Mouse (Mus musculus) kidney, embryonic 15.5 days (tissue): ENCODE data around the gene Hdac5. TPM values are rescaled to one million over a fixed set of nuclear protein-coding genes. Genes with fewer than 3 reads are reported as not detected.

Source experiments
- ATAC-seq: fragments of 200-750 bp; cut with Nextera tagmentation; replicated peaks from 2 replicates; pipeline ENCODE4 v1.8.0; 2017; ENCODE audit warnings: moderate TSS enrichment; ENCODE audit not compliant: low FRiP score
- H3K27ac ChIP-seq: fragments of 300-500 bp; sonication (generic); 2 replicates; pipeline ENCODE4 v1.5.1; 2015; ENCODE audit warnings: mild to moderate bottlenecking, inconsistent platforms
- H3K27me3 ChIP-seq: fragments of 300-500 bp; sonication (generic); 2 replicates; pipeline ENCODE4 v1.6.1; 2015; ENCODE audit warnings: inconsistent platforms
- H3K36me3 ChIP-seq: fragments of 300-500 bp; sonication (generic); 2 replicates; pipeline ENCODE4 v1.6.1; 2015; ENCODE audit warnings: inconsistent platforms
- H3K4me1 ChIP-seq: fragments of 300-500 bp; sonication (generic); 2 replicates; pipeline ENCODE4 v1.6.1; 2015; ENCODE audit warnings: inconsistent platforms
- H3K4me2 ChIP-seq: fragments of 300-500 bp; sonication (generic); 2 replicates; pipeline ENCODE4 v1.6.1; 2015; ENCODE audit warnings: moderate library complexity, mild to moderate bottlenecking, inconsistent platforms
- H3K4me3 ChIP-seq: fragments of 300-500 bp; sonication (generic); replicated peaks from 2 replicates; pipeline ENCODE4 v1.5.1; 2015; ENCODE audit warnings: mild to moderate bottlenecking, inconsistent platforms
- H3K9ac ChIP-seq: fragments of 300-500 bp; sonication (generic); 2 replicates; pipeline ENCODE4 v1.6.1; 2015; ENCODE audit warnings: mild to moderate bottlenecking, inconsistent platforms
- H3K9me3 ChIP-seq: fragments of 300-500 bp; sonication (generic); replicated peaks from 2 replicates; pipeline ENCODE4 v1.6.1; 2016; ENCODE audit warnings: inconsistent platforms
- WGBS: fragments of 180-500 bp; shearing (Covaris S2); methylation state at CpG from one replicate; pipeline ENCODE4 v1.1.7; 2015; ENCODE audit warnings: mixed read lengths; 5-methylcytosine and 5-hydroxymethylcytosine counted together
- polyA plus RNA-seq: library from polyadenylated mRNA; unstranded; fragments of >200 nt; fragmentation: Nextera tagmentation; extraction: Ambion mirVana; gene quantifications from 2 replicates; pipeline ENCODE4 v1.2.1, GENCODE M21; 2015

The Hdac5 gene
- polyA plus RNA-seq, 1 experiment from 2014 or later = 48.4 TPM

DNA sequence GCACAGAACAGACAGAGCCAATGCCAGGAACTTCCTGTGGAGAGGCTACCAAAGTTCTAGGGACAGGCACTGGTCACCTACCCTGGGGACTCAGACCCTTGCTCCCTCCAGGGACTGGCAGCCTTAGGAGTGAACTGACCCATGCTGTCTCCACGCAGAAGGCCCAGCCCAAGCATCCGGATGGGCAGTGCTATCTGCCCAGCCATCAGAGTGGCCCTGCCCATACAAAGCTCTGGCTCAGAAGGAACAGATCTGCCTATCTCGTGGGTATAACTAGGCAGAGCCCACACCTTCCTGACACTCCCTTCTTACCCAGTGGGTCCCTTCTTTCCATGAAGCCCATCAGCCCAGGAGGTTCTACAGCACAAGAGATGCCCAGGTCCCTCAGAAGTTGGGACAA is 19.8 kb downstream of the Hdac5 start:
- Histone ChIP-seq H3K27me3 (0 out of 2 replicates have a peak, but pooled peaks cover 3% of the 10 kb centered on the region), H3K9ac (no peak overlapping the region), H3K36me3 (peaks cover 21% of the 10 kb centered on the region), H3K9me3 (no peaks in the 10 kb centered on the region), H3K27ac (no peak overlapping the region), H3K4me2 (no peak overlapping the region), H3K4me1 (peaks cover 74% of the 10 kb centered on the region), H3K4me3 (no peak overlapping the region)
- ATAC-seq = no peak
- 67% methylated on average over 3 of the region's 3 CpGs for WGBS

DNA sequence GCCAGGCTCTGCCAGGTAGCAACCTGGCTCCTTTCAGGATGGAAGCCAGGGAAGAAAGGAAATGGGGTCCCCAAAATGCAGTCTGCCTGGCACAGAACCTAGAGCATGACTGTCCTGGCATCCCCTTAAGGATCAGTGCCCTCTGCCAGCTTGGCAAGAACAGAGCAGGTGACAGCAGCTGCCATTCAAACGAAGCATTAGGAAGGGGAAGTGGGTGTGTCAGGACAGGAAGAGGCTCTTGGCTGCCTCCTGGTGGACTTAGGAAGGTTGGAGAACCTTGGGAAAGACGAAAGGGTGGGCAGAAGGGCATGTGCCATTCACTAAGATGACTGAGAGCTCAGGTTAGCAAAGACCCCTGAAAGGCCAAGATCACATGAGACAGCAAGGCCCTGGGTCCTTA is 20.2 kb downstream of the Hdac5 start:
- peaks cover 70% of the 10 kb centered on the region for H3K4me1 ChIP-seq
- no peak overlapping the region for H3K4me3 ChIP-seq
- H3K9ac ChIP-seq = no peak overlapping the region; the same call in 1 of the 2 replicates
- H3K4me2 ChIP-seq = no peak overlapping the region
- ATAC-seq = no peak
- peaks cover 26% of the 10 kb centered on the region for H3K36me3 ChIP-seq
- H3K27me3 ChIP-seq = 0 out of 2 replicates have a peak, but pooled peaks cover 3% of the 10 kb centered on the region
- 25% methylated on average over 2 of the region's 2 CpGs for WGBS
- no peaks in the 10 kb centered on the region for H3K9me3 ChIP-seq
- H3K27ac ChIP-seq = no peak overlapping the region

DNA sequence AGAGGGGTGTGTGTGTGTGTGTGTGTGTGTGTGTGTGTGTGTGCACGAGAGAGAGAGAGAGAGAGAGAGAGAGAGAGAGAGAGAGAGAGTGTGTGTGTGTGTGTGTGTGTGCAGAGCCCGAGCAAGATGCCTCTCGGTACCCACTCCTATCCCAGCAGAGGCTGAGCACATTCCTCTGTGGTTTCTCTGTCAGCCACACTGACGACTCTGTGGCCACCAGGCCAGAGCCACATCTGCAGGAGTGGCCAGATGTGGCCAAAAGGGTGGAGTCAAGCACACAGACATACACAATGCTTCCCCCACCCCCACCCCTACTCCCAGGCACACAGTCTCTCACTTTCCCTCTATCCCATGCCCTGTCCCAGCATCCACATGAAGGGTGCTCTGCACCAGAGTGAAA is 21.1 kb downstream of the Hdac5 start:
- 0 out of 2 replicates have a peak, but pooled peaks cover 3% of the 10 kb centered on the region for H3K27me3 ChIP-seq
- WGBS = 49% methylated on average over 4 of the region's 4 CpGs
- H3K4me2 ChIP-seq = no peak overlapping the region
- ATAC-seq = no peak
- no peaks in the 10 kb centered on the region for H3K9me3 ChIP-seq
- no peak overlapping the region for H3K9ac ChIP-seq
- H3K4me3 ChIP-seq = no peak overlapping the region
- H3K27ac ChIP-seq = peak overlapping the region; percentile 67; the same call in 1 of the 2 replicates
- peaks cover 61% of the 10 kb centered on the region for H3K4me1 ChIP-seq
- H3K36me3 ChIP-seq = peaks cover 35% of the 10 kb centered on the region

GRCm38 (mm10) chr11:102207825-102208777 is 21.9 kb downstream of the Hdac5 start:
- 48% methylated on average over 11 of the region's 11 CpGs for WGBS
- Histone ChIP-seq H3K9me3 (no peaks in the 10 kb centered on the region), H3K9ac (0 out of 2 replicates have a peak overlapping the region, but pooled peaks have one; percentile 1), H3K4me2 (peak overlapping the region; percentile 36; the same call in 1 of the 2 replicates), H3K4me3 (no peak overlapping the region), H3K27ac (peak overlapping the region; percentile 67; the same call in 1 of the 2 replicates), H3K27me3 (0 out of 2 replicates have a peak, but pooled peaks cover 3% of the 10 kb centered on the region), H3K36me3 (peaks cover 41% of the 10 kb centered on the region), H3K4me1 (peaks cover 54% of the 10 kb centered on the region)
- ATAC-seq = peak; percentile 15; the same call in 1 of the 2 replicates

GRCm38 (mm10) chr11:102206481-102206880 is 23.5 kb downstream of the Hdac5 start:
- H3K27me3 ChIP-seq = 0 out of 2 replicates have a peak, but pooled peaks cover 3% of the 10 kb centered on the region
- 69% methylated on average over 30 of the region's 30 CpGs for WGBS
- H3K27ac ChIP-seq = no peak overlapping the region
- H3K36me3 ChIP-seq = peaks cover 56% of the 10 kb centered on the region
- no peak for ATAC-seq
- no peak overlapping the region for H3K4me2 ChIP-seq
- peaks cover 47% of the 10 kb centered on the region for H3K4me1 ChIP-seq
- no peaks in the 10 kb centered on the region for H3K9me3 ChIP-seq
- no peak overlapping the region for H3K9ac ChIP-seq
- H3K4me3 ChIP-seq = no peak overlapping the region

DNA sequence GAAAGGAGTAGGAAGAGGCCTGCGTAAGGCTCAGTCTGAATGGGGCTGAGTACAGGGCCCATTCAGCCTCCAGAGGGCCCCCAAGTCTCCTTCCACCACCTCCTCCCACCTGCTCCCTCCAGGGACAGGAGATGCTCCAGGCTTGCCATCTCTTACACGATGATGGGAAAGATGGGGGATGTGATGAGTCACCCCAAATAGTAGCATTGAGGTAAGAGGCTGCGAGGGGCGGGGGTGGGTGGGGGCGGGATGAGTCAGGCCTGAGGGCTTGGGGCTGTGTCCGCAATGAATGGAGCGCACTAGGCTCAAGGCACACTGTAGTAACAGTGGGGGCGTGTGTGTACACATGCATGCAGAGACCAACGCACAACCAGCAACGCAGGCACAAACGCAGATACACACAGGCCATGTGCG is 28.6 kb downstream of the Hdac5 start:
- no peak overlapping the region for H3K9ac ChIP-seq
- 0 out of 2 replicates have a peak, but pooled peaks cover 3% of the 10 kb centered on the region for H3K27me3 ChIP-seq
- H3K4me3 ChIP-seq = no peak overlapping the region
- peaks cover 98% of the 10 kb centered on the region for H3K36me3 ChIP-seq
- WGBS = 81% methylated on average over 12 of the region's 12 CpGs
- H3K9me3 ChIP-seq = no peaks in the 10 kb centered on the region
- ATAC-seq = peak; percentile 27; the same call in 1 of the 2 replicates
- H3K4me2 ChIP-seq = no peak overlapping the region
- no peak overlapping the region for H3K27ac ChIP-seq
- peaks cover 18% of the 10 kb centered on the region for H3K4me1 ChIP-seq

GRCm38 (mm10) chr11:102199856-102200255 is 30.1 kb downstream of the Hdac5 start:
- Histone ChIP-seq H3K9me3 (no peaks in the 10 kb centered on the region), H3K4me2 (no peak overlapping the region), H3K4me3 (no peak overlapping the region), H3K27ac (no peak overlapping the region), H3K27me3 (no peaks in the 10 kb centered on the region), H3K4me1 (peaks cover 16% of the 10 kb centered on the region), H3K36me3 (peaks cover 98% of the 10 kb centered on the region), H3K9ac (no peak overlapping the region)
- WGBS = 39% methylated on average over 9 of the region's 9 CpGs
- 0 out of 2 replicates have a peak, but pooled peaks have one; percentile 3 for ATAC-seq

DNA sequence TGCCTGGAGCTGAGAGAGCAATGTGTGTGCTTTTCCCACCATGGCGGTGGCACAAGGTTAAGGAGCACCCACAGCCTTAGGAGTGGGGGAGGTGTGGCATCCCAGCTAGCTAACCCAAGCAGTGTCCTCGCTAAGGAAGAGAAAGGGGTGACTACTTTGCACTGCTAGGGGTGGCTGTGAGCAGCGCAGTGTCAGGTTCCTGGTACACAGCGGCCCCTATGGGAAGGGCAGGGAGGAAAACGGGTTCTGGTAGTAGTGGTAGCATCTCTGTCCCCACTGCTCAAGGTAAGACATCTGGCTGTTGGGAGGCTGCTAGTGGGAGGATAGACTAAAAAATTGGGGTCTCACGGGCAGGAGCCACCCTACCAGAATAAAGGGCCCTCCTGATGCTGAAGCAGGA is 31.7 kb downstream of the Hdac5 start:
- peaks cover 16% of the 10 kb centered on the region for H3K4me1 ChIP-seq
- no peaks in the 10 kb centered on the region for H3K27me3 ChIP-seq
- no peak overlapping the region for H3K4me2 ChIP-seq
- no peaks in the 10 kb centered on the region for H3K9me3 ChIP-seq
- no peak overlapping the region for H3K4me3 ChIP-seq
- WGBS = 69% methylated on average over 6 of the region's 6 CpGs
- no peak for ATAC-seq
- H3K27ac ChIP-seq = no peak overlapping the region
- peaks cover 98% of the 10 kb centered on the region for H3K36me3 ChIP-seq
- no peak overlapping the region for H3K9ac ChIP-seq

DNA sequence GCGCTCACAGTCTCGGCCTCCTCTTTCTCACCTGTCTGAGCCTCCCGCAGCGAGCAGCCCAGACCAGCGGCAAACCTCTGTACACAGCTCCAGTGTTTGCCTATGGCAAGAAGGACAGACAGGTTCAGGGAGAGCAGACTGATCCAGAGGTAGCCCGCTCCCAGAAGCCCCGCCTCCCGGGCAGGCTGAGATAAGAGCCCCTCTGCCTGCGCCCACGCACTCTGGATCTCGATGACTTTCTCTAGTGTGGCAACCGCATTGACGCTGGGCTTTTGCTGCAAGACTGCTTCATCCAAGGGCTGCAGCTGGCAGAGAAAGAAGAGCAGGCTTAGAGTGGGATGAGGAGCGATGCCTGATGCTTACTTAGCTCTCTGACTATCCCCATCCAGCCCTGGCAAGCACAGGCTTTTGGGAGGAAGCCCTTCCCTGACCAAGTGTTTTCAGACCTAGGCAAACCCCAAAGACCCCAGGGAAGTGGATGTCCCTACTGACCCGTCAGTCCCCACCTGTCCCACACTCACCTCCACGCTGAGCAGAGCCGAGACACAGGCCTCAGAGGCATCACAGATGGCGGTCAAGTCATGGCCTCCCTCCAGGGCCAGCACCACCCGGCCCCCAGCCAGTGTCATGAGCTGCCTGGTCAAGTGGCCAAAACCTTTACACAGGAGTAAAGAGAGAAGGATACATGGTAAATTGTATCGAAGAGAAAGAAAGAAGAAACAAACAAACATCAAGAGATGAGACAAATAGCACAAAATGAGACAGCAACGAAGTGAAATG is 33.8 kb downstream of the Hdac5 start:
- Histone ChIP-seq H3K9me3 (no peaks in the 10 kb centered on the region), H3K4me1 (peaks cover 18% of the 10 kb centered on the region), H3K36me3 (peaks cover 94% of the 10 kb centered on the region), H3K27ac (no peak overlapping the region), H3K9ac (no peak overlapping the region), H3K4me2 (no peak overlapping the region), H3K4me3 (no peak overlapping the region), H3K27me3 (no peaks in the 10 kb centered on the region)
- no peak for ATAC-seq
- 83% methylated on average over 21 of the region's 21 CpGs for WGBS

- 76% methylated on average over 9 of the region's 9 CpGs for WGBS
Observed at GRCm38 (mm10) chr11:102193657-102194440, 36.1 kb downstream of the Hdac5 start.

GRCm38 (mm10) chr11:102190848-102191247 is 39.1 kb downstream of the Hdac5 start:
- no peak for ATAC-seq
- Histone ChIP-seq H3K27me3 (no peaks in the 10 kb centered on the region), H3K9me3 (no peaks in the 10 kb centered on the region), H3K36me3 (peaks cover 41% of the 10 kb centered on the region), H3K4me2 (peak overlapping the region; percentile 91), H3K4me1 (peaks cover 26% of the 10 kb centered on the region), H3K27ac (peak overlapping the region; percentile 1; the same call in 1 of the 2 replicates), H3K4me3 (peak overlapping the region; percentile 67), H3K9ac (peak overlapping the region; percentile 71; the same call in 1 of the 2 replicates)
- 34% methylated on average over 4 of the region's 4 CpGs for WGBS

More at GRCm38 (mm10) chr11:102193657-102194440, 36.1 kb downstream of the Hdac5 start:
- no peak for ATAC-seq
- peaks cover 22% of the 10 kb centered on the region for H3K4me1 ChIP-seq
- H3K4me2 ChIP-seq = no peak overlapping the region
- peaks cover 70% of the 10 kb centered on the region for H3K36me3 ChIP-seq
- no peak overlapping the region for H3K27ac ChIP-seq
- H3K4me3 ChIP-seq = no peak overlapping the region
- H3K27me3 ChIP-seq = no peaks in the 10 kb centered on the region
- no peaks in the 10 kb centered on the region for H3K9me3 ChIP-seq
- no peak overlapping the region for H3K9ac ChIP-seq
